Mouse (Mus musculus): ENCODE data around the gene Tnnt3. TPM values are rescaled to one million over a fixed set of nuclear protein-coding genes. Genes with fewer than 3 reads are reported as not detected.

Tnnt3 gene
- polyA plus RNA-seq, 1 experiment from 2014 or later = 8.0 TPM

GRCm38 (mm10) chr7:142471884-142472570 is 26.6 kb upstream of the Tnnt3 start:
- Histone ChIP-seq H3K9me3 (ENCODE audit: control insufficient read depth, low read length) (no peaks in the 10 kb centered on the region), H3K4me3 (ENCODE audit: low read depth, low read length) (no peak overlapping the region), H3K4me2 (ENCODE audit: low read depth, severe bottlenecking) (peak overlapping the region; percentile 22), H3K9ac (ENCODE audit: low read length) (peak overlapping the region; percentile 62), H3K27ac (replicated peaks; ENCODE audit: low read depth, low read length) (peak overlapping the region; percentile 76), H3K36me3 (ENCODE audit: control insufficient read depth, insufficient read depth, low read length) (no peaks in the 10 kb centered on the region), H3K4me1 (ENCODE audit: control insufficient read depth, insufficient read depth, low read length) (peaks cover 22% of the 10 kb centered on the region), H3K27me3 (ENCODE audit: control insufficient read depth, insufficient read depth, low read length) (no peaks in the 10 kb centered on the region)
- WGBS = 26% methylated on average over 15 of the region's 15 CpGs
- peak; percentile 36 for DNase-seq (ENCODE audit: low spot score)
- ATAC-seq (ENCODE audit: insufficient number of reproducible peaks, low FRiP score, low TSS enrichment, low read depth) = no peak

DNA sequence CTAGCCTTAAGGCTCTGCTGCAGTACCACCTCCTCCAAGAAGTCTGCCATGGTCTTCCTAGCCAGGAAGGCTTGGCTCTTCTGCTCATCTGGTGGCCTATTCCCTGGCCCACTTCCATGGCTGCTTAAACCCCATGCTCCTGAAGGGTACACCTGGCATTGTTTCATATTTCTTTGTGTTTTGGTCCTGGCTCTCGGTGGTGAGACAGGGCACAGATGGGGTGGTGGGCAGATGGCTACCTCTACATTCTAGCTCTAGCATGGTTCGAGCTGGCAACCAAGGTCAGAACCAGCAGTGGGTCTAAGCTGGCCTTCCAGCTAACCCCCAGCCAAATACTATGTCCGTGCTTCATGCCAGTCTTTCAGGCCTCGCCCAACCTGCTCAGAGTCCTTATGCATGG is 25.7 kb upstream of the Tnnt3 start:
- DNase-seq (ENCODE audit: low spot score) = no peak
- WGBS = 93% methylated on average over 4 of the region's 4 CpGs
- no peak overlapping the region for H3K4me2 ChIP-seq (ENCODE audit: low read depth, severe bottlenecking)
- peaks cover 22% of the 10 kb centered on the region for H3K4me1 ChIP-seq (ENCODE audit: control insufficient read depth, insufficient read depth, low read length)
- no peaks in the 10 kb centered on the region for H3K36me3 ChIP-seq (ENCODE audit: control insufficient read depth, insufficient read depth, low read length)
- no peak overlapping the region for H3K4me3 ChIP-seq (ENCODE audit: low read depth, low read length)
- no peak overlapping the region for H3K9ac ChIP-seq (ENCODE audit: low read length)
- H3K27ac ChIP-seq (replicated peaks; ENCODE audit: low read depth, low read length) = no peak overlapping the region; the same call in 1 of the 2 replicates
- H3K9me3 ChIP-seq (ENCODE audit: control insufficient read depth, low read length) = no peaks in the 10 kb centered on the region
- no peaks in the 10 kb centered on the region for H3K27me3 ChIP-seq (ENCODE audit: control insufficient read depth, insufficient read depth, low read length)
- no peak for ATAC-seq (ENCODE audit: insufficient number of reproducible peaks, low FRiP score, low TSS enrichment, low read depth)

GRCm38 (mm10) chr7:142473476-142473875 is 25.2 kb upstream of the Tnnt3 start:
- Histone ChIP-seq H3K4me3 (ENCODE audit: low read depth, low read length) (no peak overlapping the region), H3K36me3 (ENCODE audit: control insufficient read depth, insufficient read depth, low read length) (no peaks in the 10 kb centered on the region), H3K9ac (ENCODE audit: low read length) (no peak overlapping the region), H3K4me1 (ENCODE audit: control insufficient read depth, insufficient read depth, low read length) (peaks cover 22% of the 10 kb centered on the region), H3K4me2 (ENCODE audit: low read depth, severe bottlenecking) (no peak overlapping the region), H3K27ac (replicated peaks; ENCODE audit: low read depth, low read length) (no peak overlapping the region), H3K9me3 (ENCODE audit: control insufficient read depth, low read length) (no peaks in the 10 kb centered on the region), H3K27me3 (ENCODE audit: control insufficient read depth, insufficient read depth, low read length) (no peaks in the 10 kb centered on the region)
- DNase-seq (ENCODE audit: low spot score) (no peak), ATAC-seq (ENCODE audit: insufficient number of reproducible peaks, low FRiP score, low TSS enrichment, low read depth) (no peak)
- WGBS = 94% methylated on average over 2 of the region's 2 CpGs

- Histone ChIP-seq H3K27me3 (ENCODE audit: control insufficient read depth, insufficient read depth, low read length) (no peaks in the 10 kb centered on the region), H3K4me1 (ENCODE audit: control insufficient read depth, insufficient read depth, low read length) (peaks cover 22% of the 10 kb centered on the region), H3K9me3 (ENCODE audit: control insufficient read depth, low read length) (no peaks in the 10 kb centered on the region), H3K27ac (replicated peaks; ENCODE audit: low read depth, low read length) (no peak overlapping the region), H3K4me2 (ENCODE audit: low read depth, severe bottlenecking) (no peak overlapping the region), H3K9ac (ENCODE audit: low read length) (no peak overlapping the region), H3K4me3 (ENCODE audit: low read depth, low read length) (no peak overlapping the region), H3K36me3 (ENCODE audit: control insufficient read depth, insufficient read depth, low read length) (no peaks in the 10 kb centered on the region; the same call in 1 of the 2 replicates)
- WGBS = 76% methylated on average over 14 of the region's 14 CpGs
- no peak for ATAC-seq (ENCODE audit: insufficient number of reproducible peaks, low FRiP score, low TSS enrichment, low read depth)
- no peak for DNase-seq (ENCODE audit: low spot score)
These were observed 23.8 kb upstream of the Tnnt3 start for GRCm38 (mm10) chr7:142474799-142475198.

- DNase-seq (ENCODE audit: low spot score) (no peak), ATAC-seq (ENCODE audit: insufficient number of reproducible peaks, low FRiP score, low TSS enrichment, low read depth) (no peak)
- Histone ChIP-seq H3K27me3 (ENCODE audit: control insufficient read depth, insufficient read depth, low read length) (no peaks in the 10 kb centered on the region), H3K36me3 (ENCODE audit: control insufficient read depth, insufficient read depth, low read length) (no peaks in the 10 kb centered on the region; the same call in 1 of the 2 replicates), H3K4me2 (ENCODE audit: low read depth, severe bottlenecking) (no peak overlapping the region), H3K9me3 (ENCODE audit: control insufficient read depth, low read length) (no peaks in the 10 kb centered on the region), H3K4me3 (ENCODE audit: low read depth, low read length) (no peak overlapping the region), H3K9ac (ENCODE audit: low read length) (no peak overlapping the region), H3K27ac (replicated peaks; ENCODE audit: low read depth, low read length) (no peak overlapping the region), H3K4me1 (ENCODE audit: control insufficient read depth, insufficient read depth, low read length) (peaks cover 17% of the 10 kb centered on the region)
- WGBS = 80% methylated on average over 7 of the region's 7 CpGs
These were observed 23.0 kb upstream of the Tnnt3 start for GRCm38 (mm10) chr7:142475641-142476040.

GRCm38 (mm10) chr7:142476271-142476670 is 22.4 kb upstream of the Tnnt3 start:
- ATAC-seq (ENCODE audit: insufficient number of reproducible peaks, low FRiP score, low TSS enrichment, low read depth) (no peak), DNase-seq (ENCODE audit: low spot score) (no peak)
- H3K27ac ChIP-seq (replicated peaks; ENCODE audit: low read depth, low read length) = no peak overlapping the region
- H3K4me3 ChIP-seq (ENCODE audit: low read depth, low read length) = no peak overlapping the region
- peaks cover 18% of the 10 kb centered on the region for H3K4me1 ChIP-seq (ENCODE audit: control insufficient read depth, insufficient read depth, low read length)
- H3K9ac ChIP-seq (ENCODE audit: low read length) = 0 out of 2 replicates have a peak overlapping the region, but pooled peaks have one; percentile 14
- no peaks in the 10 kb centered on the region for H3K27me3 ChIP-seq (ENCODE audit: control insufficient read depth, insufficient read depth, low read length)
- H3K9me3 ChIP-seq (ENCODE audit: control insufficient read depth, low read length) = no peaks in the 10 kb centered on the region
- H3K36me3 ChIP-seq (ENCODE audit: control insufficient read depth, insufficient read depth, low read length) = no peaks in the 10 kb centered on the region; the same call in 1 of the 2 replicates
- 83% methylated on average over 5 of the region's 5 CpGs for WGBS
- no peak overlapping the region for H3K4me2 ChIP-seq (ENCODE audit: low read depth, severe bottlenecking)

DNA sequence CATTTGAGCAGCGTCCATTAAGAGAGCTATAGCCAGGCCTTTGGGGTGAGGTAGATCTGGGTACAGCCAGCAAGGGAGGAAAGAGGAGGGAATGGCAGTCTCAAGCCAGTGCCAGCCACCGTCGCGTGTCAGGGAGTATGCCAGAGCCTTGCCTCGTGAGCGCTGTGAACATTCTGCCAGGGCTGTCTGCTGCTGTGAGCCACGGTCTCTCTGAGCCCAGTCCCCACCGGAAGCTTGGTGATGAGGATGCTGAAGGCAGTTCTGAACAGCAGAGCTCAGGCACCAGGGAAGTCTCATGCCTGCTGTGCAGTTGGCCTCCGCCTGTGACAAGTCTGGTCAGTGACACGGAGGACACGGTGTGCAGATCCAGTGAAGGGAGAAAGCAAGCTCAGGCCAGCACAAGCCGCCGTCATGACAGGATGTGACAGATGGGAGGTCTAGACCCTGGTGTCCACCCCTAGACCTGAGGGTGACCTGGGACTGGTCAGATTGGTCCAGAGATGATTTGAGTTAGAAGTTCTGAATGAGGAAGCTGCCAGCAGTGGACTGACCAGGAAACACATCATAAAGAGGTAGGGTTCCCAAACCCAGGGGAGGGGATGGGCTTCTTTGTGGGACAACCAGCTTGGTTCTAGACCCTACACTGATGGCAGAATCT is 21.7 kb upstream of the Tnnt3 start:
- no peaks in the 10 kb centered on the region; the same call in 1 of the 2 replicates for H3K36me3 ChIP-seq (ENCODE audit: control insufficient read depth, insufficient read depth, low read length)
- H3K27ac ChIP-seq (replicated peaks; ENCODE audit: low read depth, low read length) = no peak overlapping the region
- 76% methylated on average over 13 of the region's 13 CpGs for WGBS
- ATAC-seq (ENCODE audit: insufficient number of reproducible peaks, low FRiP score, low TSS enrichment, low read depth) = no peak
- no peak overlapping the region for H3K9ac ChIP-seq (ENCODE audit: low read length)
- no peak for DNase-seq (ENCODE audit: low spot score)
- no peak overlapping the region for H3K4me2 ChIP-seq (ENCODE audit: low read depth, severe bottlenecking)
- no peaks in the 10 kb centered on the region for H3K9me3 ChIP-seq (ENCODE audit: control insufficient read depth, low read length)
- H3K27me3 ChIP-seq (ENCODE audit: control insufficient read depth, insufficient read depth, low read length) = no peaks in the 10 kb centered on the region
- no peak overlapping the region for H3K4me3 ChIP-seq (ENCODE audit: low read depth, low read length)
- peaks cover 18% of the 10 kb centered on the region for H3K4me1 ChIP-seq (ENCODE audit: control insufficient read depth, insufficient read depth, low read length)

DNA sequence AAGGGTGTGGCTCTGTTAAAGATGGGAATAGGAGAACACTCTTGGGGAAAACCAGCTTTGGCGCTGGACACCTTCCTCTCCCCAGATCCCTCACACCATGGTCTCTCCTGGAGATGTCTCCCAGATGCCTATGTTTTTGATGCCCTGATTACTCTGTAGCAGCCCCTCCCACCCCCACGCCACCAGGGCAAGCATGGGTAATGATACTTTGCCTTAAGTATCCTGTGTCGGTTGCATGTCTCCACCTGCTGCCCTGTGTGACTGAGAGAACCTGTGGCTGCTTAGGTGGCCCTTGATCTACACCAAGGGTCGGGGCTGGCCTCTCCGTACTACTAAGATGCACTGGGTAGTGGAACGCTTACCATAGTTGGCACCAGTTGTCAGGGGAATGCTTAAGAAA is 20.6 kb upstream of the Tnnt3 start:
- WGBS = 89% methylated on average over 6 of the region's 6 CpGs
- Histone ChIP-seq H3K9ac (ENCODE audit: low read length) (no peak overlapping the region), H3K4me2 (ENCODE audit: low read depth, severe bottlenecking) (no peak overlapping the region), H3K4me3 (ENCODE audit: low read depth, low read length) (no peak overlapping the region), H3K27ac (replicated peaks; ENCODE audit: low read depth, low read length) (no peak overlapping the region), H3K4me1 (ENCODE audit: control insufficient read depth, insufficient read depth, low read length) (peaks cover 22% of the 10 kb centered on the region), H3K9me3 (ENCODE audit: control insufficient read depth, low read length) (no peaks in the 10 kb centered on the region), H3K36me3 (ENCODE audit: control insufficient read depth, insufficient read depth, low read length) (no peaks in the 10 kb centered on the region; the same call in 1 of the 2 replicates), H3K27me3 (ENCODE audit: control insufficient read depth, insufficient read depth, low read length) (no peaks in the 10 kb centered on the region)
- no peak for ATAC-seq (ENCODE audit: insufficient number of reproducible peaks, low FRiP score, low TSS enrichment, low read depth)
- no peak for DNase-seq (ENCODE audit: low spot score)

All from limb, embryonic 11.5 days (tissue).